Mouse (Mus musculus) heart, postnatal 0 days (tissue): ENCODE results near the gene Syn3.

ENCODE experiments used
- CTCF ChIP-seq: IDR thresholded peaks from 2 replicates; pipeline ENCODE4 v1.5.1; 2016; ENCODE audit warnings: antibody characterized with exemption, control low read depth, low read depth
- EP300 ChIP-seq: IDR thresholded peaks from 2 replicates; pipeline ENCODE4 v1.6.1; 2016; ENCODE audit warnings: antibody characterized with exemption, low read depth

GRCm38 (mm10) chr10:86139061-86139681 lies 359.5 kb downstream of the Syn3 start:
- TF ChIP-seq CTCF: no peak
- TF ChIP-seq EP300: peak; percentile 84; the same call in 1 of the 2 replicates
